Mouse (Mus musculus) hindbrain, embryonic 15.5 days (tissue): ENCODE measurements around the gene Zbtb45. TPM values are rescaled to one million over a fixed set of nuclear protein-coding genes. Genes with fewer than 3 reads are reported as not detected.

ENCODE experiments used
- ATAC-seq: fragments of 200-750 bp; cut with Nextera tagmentation; 2 replicates; pipeline ENCODE4 v1.8.0; 2017; ENCODE audit warnings: low read depth, moderate number of reproducible peaks, moderate TSS enrichment; ENCODE audit not compliant: low FRiP score
- H3K27ac ChIP-seq: fragments of 300-500 bp; sonication (generic); replicated peaks from 2 replicates; pipeline ENCODE4 v1.5.1; 2015; ENCODE audit warnings: mild to moderate bottlenecking, inconsistent platforms
- H3K27me3 ChIP-seq: fragments of 300-500 bp; sonication (generic); 2 replicates; pipeline ENCODE4 v1.6.1; 2015; ENCODE audit warnings: control low read depth, inconsistent platforms
- H3K36me3 ChIP-seq: fragments of 300-500 bp; sonication (generic); 2 replicates; pipeline ENCODE4 v1.6.1; 2015; ENCODE audit warnings: control low read depth, inconsistent platforms
- H3K4me1 ChIP-seq: fragments of 300-500 bp; sonication (generic); replicated peaks from 2 replicates; pipeline ENCODE4 v1.6.1; 2015; ENCODE audit warnings: control low read depth, inconsistent platforms
- H3K4me2 ChIP-seq: fragments of 300-500 bp; sonication (generic); 2 replicates; pipeline ENCODE4 v1.6.1; 2015; ENCODE audit warnings: moderate library complexity, mild to moderate bottlenecking, inconsistent platforms
- H3K4me3 ChIP-seq: fragments of 300-500 bp; sonication (generic); 2 replicates; pipeline ENCODE4 v1.5.1; 2015; ENCODE audit warnings: mild to moderate bottlenecking, inconsistent platforms
- H3K9ac ChIP-seq: fragments of 300-500 bp; sonication (generic); 2 replicates; pipeline ENCODE4 v1.6.1; 2015; ENCODE audit warnings: inconsistent platforms
- H3K9me3 ChIP-seq: fragments of 300-500 bp; sonication (generic); 2 replicates; pipeline ENCODE4 v1.6.1; 2016; ENCODE audit warnings: control low read depth, inconsistent platforms
- WGBS: fragments of 180-500 bp; shearing (Covaris S2); methylation state at CpG from one replicate; pipeline ENCODE4 v1.1.7; 2015; 5-methylcytosine and 5-hydroxymethylcytosine counted together
- polyA plus RNA-seq: library from polyadenylated mRNA; unstranded; fragments of >200 nt; fragmentation: Nextera tagmentation; extraction: Ambion mirVana; gene quantifications from 2 replicates; pipeline ENCODE4 v1.2.1, GENCODE M21; 2015

The Zbtb45 gene
- polyA plus RNA-seq, 1 experiment from 2014 or later = 42.5 TPM

DNA sequence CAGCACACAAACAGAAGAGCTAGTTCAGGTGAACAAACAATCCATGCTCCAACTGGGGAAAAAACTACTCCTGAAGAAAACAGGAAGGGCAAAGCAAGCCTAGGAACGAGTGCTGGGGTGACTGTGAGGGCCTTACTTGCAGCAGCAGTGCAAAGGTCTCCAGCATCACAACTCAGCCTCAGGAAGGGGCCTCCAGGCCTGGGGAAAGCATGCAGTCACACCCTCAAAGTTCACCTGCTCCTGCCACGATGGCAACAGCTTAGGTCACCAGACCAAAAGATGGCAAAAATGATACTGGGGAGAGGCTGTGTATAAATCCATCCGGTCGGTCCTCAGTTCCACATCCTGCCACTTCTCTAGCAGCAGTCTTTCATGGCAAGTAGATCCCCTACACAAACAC is 50.9 kb downstream of the Zbtb45 start:
- Histone ChIP-seq H3K36me3 (no peaks in the 10 kb centered on the region), H3K27me3 (no peaks in the 10 kb centered on the region), H3K4me2 (no peak overlapping the region), H3K9me3 (no peaks in the 10 kb centered on the region), H3K27ac (no peak overlapping the region), H3K4me1 (peaks cover 3% of the 10 kb centered on the region; the same call in 1 of the 2 replicates), H3K9ac (no peak overlapping the region), H3K4me3 (no peak overlapping the region)
- 83% methylated on average over 4 of the region's 4 CpGs for WGBS
- ATAC-seq = no peak

DNA sequence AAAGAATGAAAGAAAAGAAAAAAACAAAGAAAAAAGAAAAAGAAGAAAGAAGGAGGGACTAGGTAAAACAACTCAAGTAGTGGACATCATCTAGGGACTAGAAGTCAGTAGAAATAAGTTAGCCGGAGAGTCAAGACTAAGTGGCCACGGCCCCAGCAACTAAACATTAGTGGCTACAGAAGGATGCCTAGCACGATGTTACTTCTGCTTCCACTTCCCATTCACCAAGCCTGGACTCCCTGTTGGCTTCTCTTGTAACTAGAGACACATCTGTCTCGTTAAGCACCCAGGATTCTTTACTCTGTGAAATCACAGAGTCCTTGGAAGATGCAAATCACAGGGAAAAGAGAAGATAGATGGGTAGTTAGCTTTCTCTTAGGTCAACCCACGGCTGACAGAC is 52.3 kb downstream of the Zbtb45 start:
- Histone ChIP-seq H3K9ac (no peak overlapping the region), H3K4me1 (peaks cover 3% of the 10 kb centered on the region; the same call in 1 of the 2 replicates), H3K27ac (no peak overlapping the region), H3K27me3 (no peaks in the 10 kb centered on the region), H3K4me3 (no peak overlapping the region), H3K4me2 (no peak overlapping the region), H3K9me3 (no peaks in the 10 kb centered on the region), H3K36me3 (no peaks in the 10 kb centered on the region)
- WGBS = 73% methylated on average over 5 of the region's 5 CpGs
- ATAC-seq = no peak

DNA sequence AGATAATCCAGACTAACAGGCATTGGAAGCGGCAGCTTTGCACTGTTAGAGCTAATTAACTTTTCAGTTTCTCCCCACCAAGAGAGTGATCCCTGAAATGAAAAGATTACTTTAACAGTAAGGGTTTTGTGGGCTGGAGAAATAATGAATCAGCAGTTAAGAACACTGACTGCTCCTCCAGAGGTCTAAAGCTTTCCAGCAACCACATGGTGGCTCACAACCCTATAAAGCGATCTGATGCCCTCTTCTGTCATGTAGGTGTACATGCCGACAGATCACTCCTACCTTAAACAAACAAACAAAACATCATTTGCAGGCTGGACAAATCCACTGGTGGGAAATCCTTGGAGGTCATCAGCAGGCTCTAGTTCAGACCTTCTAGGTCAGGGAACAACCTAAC is 54.9 kb downstream of the Zbtb45 start:
- Histone ChIP-seq H3K9ac (no peak overlapping the region), H3K36me3 (no peaks in the 10 kb centered on the region), H3K27me3 (no peaks in the 10 kb centered on the region), H3K4me3 (no peak overlapping the region), H3K9me3 (no peaks in the 10 kb centered on the region), H3K4me2 (no peak overlapping the region), H3K4me1 (peaks cover 4% of the 10 kb centered on the region), H3K27ac (no peak overlapping the region)
- WGBS = 54% methylated on average over 3 of the region's 3 CpGs
- ATAC-seq = no peak

Other genes starting within 250 kb of the Zbtb45 start
- gene Zscan18, start 206.4 kb downstream of the Zbtb45 start, polyA plus RNA-seq = 28.2 and 33.1 TPM in 2 replicates
- gene Zfp329, start 191.2 kb downstream of the Zbtb45 start, polyA plus RNA-seq = 28.3 and 30.0 TPM in 2 replicates
- 26.2 and 27.6 TPM in 2 replicates for gene Zfp110, start 175.3 kb downstream of the Zbtb45 start, polyA plus RNA-seq
- 7.5 TPM in 2 replicates for gene Zfp128, start 128.9 kb downstream of the Zbtb45 start, polyA plus RNA-seq
- 9.9 and 12.4 TPM in 2 replicates for gene Zscan22, start 112.2 kb downstream of the Zbtb45 start, polyA plus RNA-seq
- 549 and 585 TPM in 2 replicates for gene Rps5, start 87.7 kb downstream of the Zbtb45 start, polyA plus RNA-seq
- gene Rnf225, start 82.6 kb downstream of the Zbtb45 start, polyA plus RNA-seq = 1.1 and 1.3 TPM in 2 replicates
- gene Zfp324, start 44.2 kb downstream of the Zbtb45 start, polyA plus RNA-seq = 13.4 and 13.6 TPM in 2 replicates
- 11.7 and 11.8 TPM in 2 replicates for gene Zfp446, start 32.2 kb downstream of the Zbtb45 start, polyA plus RNA-seq
- gene Slc27a5, start 11.8 kb downstream of the Zbtb45 start, polyA plus RNA-seq = 0.39 and 0.45 TPM in 2 replicates
- gene Trim28, start 10.9 kb downstream of the Zbtb45 start, polyA plus RNA-seq = 217 and 230 TPM in 2 replicates
- gene Chmp2a, start 24.8 kb upstream of the Zbtb45 start, polyA plus RNA-seq = 170 and 171 TPM in 2 replicates
- 162 and 163 TPM in 2 replicates for gene Ube2m, start 28.2 kb upstream of the Zbtb45 start, polyA plus RNA-seq
- 9.0 and 9.3 TPM in 2 replicates for gene Mzf1, start 44.7 kb upstream of the Zbtb45 start, polyA plus RNA-seq
- gene Vmn1r85, start 85.1 kb upstream of the Zbtb45 start, polyA plus RNA-seq = 0.13 and 0.14 TPM in 2 replicates
- gene Vmn1r86, start 109.9 kb upstream of the Zbtb45 start, polyA plus RNA-seq = 0.03 TPM in 1 of 2 replicates, not detected in the other
- not detected in 2 replicates for gene Vmn1r87, start 130.1 kb upstream of the Zbtb45 start, polyA plus RNA-seq
- not detected in 2 replicates for gene Vmn1r88, start 149.5 kb upstream of the Zbtb45 start, polyA plus RNA-seq
- not detected in 2 replicates for gene Vmn1r89, start 203.0 kb upstream of the Zbtb45 start, polyA plus RNA-seq